Mouse (Mus musculus): ENCODE results near the gene Podnl1.
A peak's percentile ranks its signal among the peaks of the same experiment; 100 is the strongest.

Podnl1 gene

DNA sequence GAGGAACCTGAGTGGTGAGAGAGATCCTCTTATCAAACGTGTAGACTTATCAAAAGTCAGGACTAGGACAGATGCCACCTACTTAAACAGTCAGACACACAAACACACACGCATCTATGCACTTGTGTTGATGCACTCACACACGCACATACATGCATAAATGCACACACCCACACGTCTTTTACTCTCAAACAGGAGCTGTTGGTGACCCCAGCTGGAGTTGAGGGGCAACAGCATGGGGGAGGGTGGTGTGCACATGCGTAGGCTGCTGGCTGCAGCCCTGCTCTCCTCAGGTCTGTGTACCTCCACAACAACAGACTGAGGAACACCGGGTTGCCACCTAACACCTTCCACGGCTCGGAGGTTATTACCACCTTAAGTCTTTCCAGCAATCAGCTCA is 2.5 kb downstream of the Podnl1 start:
- no peak for DNase-seq

DNA sequence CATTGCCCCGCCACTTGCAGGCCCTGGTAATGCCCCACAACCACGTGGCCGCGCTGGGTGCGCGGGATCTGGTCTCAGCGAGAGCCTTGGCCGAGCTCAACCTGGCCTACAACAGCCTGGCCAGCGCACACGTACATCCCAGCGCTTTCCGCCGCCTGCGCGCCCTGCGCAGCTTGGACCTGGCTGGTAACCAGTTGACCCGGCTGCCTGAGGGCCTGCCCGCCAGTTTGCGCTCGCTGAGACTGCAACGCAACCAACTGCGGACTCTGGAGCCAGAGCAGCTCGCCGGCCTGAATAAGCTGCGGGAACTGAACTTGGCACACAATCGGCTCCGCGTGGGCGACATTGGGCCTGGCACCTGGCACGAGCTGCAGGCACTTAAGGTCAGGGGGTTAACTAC is 5.0 kb downstream of the Podnl1 start:
- DNase-seq: peak; percentile 26

DNA sequence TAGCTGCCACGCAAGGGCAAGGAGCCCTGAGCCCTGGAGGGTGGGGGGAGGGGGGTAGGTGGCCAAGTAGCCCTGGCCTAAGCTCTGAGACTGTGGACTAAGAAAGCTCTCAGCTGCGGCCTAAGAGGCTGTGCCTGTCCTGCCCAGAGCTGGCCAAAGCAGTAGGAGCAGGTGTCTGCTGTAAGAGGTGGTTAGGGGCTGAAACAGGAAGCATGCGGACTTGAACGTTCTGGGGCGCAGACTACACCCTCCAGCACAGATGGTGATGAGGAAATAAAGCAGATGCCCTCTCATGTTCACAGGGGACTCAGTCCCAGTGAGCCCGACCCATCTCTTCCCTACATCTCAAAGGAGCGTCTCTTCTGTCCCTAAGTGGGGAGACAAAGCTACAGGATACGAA is 6.4 kb downstream of the Podnl1 start:
- DNase-seq: no peak

DNA sequence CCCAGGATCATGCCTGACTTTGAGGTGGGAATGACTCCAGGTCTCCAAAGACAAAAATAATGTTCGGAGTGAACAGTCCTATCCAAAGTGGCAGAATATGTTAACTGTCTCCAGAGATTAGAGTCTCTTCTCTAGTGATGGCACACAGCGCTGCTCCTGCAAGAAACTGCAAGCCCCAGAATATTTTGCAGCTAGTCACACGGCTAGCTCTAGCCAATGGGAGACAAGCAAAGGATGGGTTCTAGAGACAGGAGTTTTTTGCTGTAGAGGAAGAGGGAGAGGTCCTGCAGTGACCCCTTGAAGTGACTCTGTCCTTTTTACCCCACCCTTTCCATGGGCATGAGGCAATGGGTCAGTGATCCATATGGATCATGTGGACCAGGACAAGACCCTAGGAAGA is 12.1 kb downstream of the Podnl1 start:
- DNase-seq: no peak

DNA sequence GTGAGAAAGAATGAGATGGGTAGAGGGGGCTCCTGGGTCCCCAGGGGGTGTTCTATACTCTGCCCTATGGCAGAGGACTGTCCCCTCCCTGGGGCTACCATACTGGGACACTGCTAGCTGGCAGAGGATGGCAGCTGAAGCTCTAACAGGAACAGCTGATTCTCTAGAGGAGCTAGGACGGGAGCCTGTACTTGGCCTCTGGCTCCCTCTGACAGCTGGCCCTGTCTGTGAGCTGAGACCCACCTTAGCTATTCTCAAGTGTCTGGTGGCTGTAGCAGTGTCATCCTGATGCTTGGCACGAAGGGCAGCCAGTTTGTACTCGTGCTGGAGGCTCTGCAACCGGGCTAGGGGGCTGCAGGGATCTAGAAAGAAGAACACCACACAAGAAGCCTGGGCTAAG is 15.0 kb downstream of the Podnl1 start:
- no peak for DNase-seq

DNA sequence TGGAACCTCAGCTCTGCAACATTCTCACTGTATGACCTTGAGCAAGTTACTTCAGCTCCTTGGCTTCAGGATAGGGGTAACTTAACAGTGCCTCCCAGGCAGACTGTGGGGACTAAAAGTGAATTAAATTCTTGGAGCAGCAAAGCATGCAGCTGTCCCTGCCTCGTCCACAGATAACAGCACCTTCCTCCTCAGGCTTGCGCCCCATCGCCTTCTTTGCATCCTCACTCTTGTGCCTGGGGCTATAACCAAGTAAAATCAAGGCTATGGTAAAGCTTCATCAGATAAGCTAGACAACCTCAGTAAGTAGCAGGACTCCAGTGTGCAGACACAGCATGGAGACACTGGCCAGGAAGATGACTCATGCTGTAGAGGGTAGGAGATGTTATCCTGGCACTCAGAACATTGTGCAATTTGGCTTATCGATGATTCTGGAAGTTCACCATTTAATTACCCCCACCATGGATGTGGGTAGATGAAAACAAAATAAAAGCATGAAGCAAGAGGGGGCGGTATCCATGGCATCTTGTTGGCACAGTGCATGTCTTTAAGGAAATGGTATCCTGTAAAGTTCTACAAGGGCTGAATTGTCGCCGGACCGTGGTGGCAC is 19.0 kb downstream of the Podnl1 start:
- DNase-seq: no peak

DNA sequence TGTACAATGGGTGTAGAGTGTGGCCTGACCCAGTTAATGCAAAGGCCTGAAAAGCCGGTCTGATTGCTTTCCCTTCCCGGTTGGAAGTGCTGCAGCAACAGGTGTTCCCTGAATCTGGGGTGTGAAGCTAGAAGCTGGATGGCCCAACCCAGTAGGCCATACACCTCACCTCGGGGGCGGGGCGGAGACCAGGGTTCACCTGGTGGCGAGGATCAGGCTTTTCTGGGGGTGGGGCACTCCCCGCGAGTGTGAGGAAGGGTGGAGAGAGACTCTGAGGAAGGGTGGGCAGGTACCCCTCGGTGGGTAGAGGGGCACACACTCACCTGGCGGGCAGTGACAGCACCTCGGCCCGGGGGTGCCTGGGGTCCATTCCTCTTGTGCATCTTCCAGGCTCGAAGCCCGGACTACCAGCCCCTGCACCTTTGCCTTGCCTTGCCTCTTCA is 21.6 kb downstream of the Podnl1 start:
- DNase-seq: peak; percentile 18

DNA sequence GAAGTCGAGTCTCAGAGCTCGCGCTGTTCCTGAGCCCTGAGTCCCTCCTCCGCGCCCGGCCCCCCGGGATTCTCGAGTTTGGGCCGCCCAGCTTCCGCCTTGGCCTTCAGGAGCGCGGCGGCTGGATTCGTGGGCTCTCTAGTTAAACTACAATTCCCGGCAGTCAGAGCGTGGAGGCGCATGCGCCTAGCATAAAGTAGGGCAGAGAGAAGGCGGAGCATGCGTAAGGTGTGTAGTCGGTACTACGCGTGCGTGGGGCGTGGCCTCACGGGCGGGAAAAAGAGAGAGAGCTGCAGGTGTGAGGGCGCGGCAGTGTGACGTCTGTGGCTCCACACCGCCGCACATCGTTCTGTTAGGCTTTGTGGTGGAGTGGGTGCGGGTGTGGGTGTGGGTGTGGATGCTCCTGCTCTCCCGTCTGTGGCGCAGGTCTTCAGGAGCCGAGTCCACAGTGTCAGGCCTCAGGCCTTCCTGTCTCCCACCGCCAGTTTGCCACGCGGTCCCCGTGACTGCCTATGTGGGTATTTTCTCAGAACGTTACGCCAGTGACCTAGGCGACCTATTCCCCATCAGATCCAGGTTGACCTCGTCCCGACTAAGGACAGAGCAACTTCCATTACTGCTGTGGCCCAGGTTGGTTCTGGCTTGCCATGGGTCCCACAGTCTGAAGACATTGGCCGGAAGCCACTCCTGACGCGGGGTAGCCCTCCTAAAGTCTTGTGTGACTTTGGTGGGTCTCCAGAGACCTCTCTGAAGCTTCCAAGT is 22.2 kb downstream of the Podnl1 start, which contains the start of the genes Cc2d1a and 4930432K21Rik:
TSS of gene Cc2d1a (minus strand) at position 168 of the 762 bp plus-strand sequence.
TSS of gene 4930432K21Rik (plus strand) at position 257 of the 762 bp plus-strand sequence.
- DNase-seq: peak; percentile 97

GRCm38 (mm10) chr8:84148531-84148850 is 22.7 kb downstream of the Podnl1 start:
- DNase-seq: no peak

DNA sequence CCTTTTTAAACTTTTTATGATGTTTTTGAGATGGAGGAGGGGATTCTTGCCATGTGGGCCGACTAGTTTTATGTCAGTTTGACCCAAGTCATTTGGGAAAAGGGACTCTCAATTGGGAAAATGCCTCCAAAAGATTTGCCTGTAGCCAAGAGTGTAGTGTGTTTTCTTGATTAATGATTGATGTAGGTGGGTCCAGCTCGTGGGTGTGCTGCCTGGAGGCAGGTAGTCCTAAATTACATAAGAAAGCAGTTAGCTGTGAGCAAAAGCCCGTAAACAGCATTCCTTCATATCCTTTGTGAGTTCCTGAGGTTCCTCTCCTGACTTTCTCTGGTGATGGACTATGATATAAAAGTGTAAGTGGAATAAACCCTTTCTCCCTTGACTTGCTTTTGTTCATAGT is 23.4 kb downstream of the Podnl1 start:
- DNase-seq: no peak

GRCm38 (mm10) chr8:84157620-84158019 is 31.8 kb downstream of the Podnl1 start:
- DNase-seq: no peak

DNA sequence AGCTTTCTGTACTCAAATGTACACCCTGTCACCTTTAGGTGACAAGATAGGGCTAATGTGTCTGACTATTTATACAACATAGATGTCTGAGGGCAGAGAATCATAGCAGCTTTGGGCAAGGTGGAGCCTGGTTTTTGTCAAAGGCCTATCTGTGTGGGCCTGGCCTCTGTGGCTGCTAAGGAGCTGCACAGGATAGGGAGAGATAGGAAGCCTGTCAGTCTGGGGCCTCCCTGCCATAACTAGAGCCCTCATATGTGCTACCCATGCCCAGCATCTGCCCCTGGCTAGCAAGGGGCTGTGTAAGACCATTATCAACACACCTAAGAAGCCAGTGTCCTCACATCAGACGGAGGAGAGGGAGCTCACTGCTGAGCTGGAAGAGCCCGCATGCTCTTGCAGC is 41.9 kb downstream of the Podnl1 start:
- DNase-seq: no peak

GRCm38 (mm10) chr8:84170096-84170495 is 44.3 kb downstream of the Podnl1 start:
- no peak for DNase-seq

DNA sequence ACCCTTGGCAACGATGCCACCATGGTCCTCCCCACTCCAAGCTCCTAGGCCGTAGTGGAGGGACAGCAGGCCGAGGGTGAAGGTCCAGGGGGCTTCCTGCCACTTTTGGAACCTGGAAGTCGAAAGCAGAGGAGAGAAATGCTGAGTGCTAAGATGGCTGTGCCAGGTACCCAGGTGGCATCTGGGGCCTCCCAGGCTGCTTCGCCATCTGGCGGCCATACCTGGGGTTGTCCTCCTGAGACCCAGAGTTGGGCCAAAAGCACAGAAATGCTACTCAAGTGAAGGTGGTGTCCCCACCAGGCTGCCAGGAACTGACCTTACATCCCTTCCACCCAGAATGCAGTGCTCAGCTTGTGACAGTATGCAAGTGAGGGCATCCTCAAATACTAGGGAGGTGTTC is 48.1 kb downstream of the Podnl1 start:
- DNase-seq: no peak

DNA sequence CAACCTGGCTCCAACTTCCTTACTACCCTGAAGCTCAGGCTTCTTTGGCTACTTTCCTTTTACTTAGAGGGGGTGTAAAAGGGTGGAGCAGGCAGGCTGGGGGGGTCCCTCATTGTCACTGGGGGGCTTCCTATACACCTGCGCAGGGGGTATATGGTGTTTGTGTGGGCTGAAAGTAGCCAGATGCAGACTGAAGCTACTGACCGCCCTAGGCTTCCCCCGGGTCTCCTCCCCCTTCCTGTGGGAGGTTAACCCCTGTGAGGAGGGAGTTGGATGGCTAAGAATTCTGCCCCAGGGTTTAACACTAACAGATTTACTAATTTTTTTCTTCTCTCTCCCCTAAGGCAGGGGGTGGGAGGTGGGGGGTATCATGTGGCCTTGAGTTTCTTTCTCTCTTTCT is 50.8 kb downstream of the Podnl1 start:
- no peak for DNase-seq

GRCm38 (mm10) chr8:84177405-84177804 is 51.6 kb downstream of the Podnl1 start:
- DNase-seq: no peak

DNA sequence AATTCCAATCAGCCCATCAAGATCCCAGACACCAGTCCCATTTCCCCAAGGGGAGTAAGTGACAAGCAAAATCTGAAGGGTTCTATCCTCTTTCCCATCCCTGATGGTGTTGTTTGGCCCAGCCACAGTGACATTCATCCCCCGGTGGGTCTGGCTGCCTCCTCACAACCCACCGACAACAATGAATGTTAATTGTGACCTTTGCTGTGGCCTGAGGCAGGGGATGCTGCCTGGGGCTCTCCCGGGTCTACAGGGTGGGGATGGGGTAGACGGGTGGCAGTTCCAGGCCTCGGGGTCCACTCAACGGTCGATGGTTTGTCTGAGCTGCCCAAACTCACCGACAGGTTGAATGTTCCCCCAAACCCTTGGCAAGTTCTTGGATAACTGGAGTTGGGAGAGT is 52.8 kb downstream of the Podnl1 start:
- no peak for DNase-seq

- DNase-seq: no peak
Observed at GRCm38 (mm10) chr8:84179946-84180345, 54.2 kb downstream of the Podnl1 start.

DNA sequence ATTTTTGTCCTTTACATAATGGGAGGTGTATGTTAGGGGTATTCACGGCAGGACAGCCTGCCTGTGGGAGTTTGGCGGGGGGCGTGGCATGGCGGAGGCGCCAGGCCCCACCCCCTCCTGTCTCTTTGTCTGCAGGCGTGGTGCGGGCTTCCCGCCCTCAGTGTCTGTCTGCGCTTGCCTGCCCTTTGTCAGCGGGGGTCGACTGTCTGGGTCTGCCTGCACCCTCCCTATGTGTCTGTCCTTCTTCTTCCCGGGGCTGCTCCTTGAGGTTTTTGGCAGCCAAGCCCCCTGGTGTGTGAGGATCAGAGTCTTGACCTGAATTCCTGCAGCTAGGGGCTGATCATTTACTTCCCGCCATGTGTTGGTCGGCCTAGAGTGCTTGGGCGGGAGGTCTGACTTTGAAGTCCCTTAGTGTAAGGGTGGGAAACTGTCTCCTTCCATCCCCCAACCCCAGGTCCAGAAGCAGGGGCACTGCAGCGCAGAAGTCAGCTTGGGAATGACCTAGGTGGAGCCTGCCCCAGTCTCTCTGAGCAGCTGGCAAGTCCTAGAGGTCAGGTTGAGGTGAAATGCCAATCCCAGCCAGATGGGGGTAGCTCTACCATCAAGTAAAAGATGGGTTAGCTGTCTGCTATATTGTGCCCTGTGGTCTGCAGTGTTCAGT is 54.9 kb downstream of the Podnl1 start:
- peak; percentile 92 for DNase-seq

Data from embryo, embryonic 11 days (tissue).